Mouse (Mus musculus) liver, postnatal 0 days (tissue): ENCODE measurements around the gene Heatr9. TPM values are rescaled to one million over a fixed set of nuclear protein-coding genes. Genes with fewer than 3 reads are reported as not detected.
A peak's percentile ranks its signal among the peaks of the same experiment; 100 is the strongest.

ENCODE experiments used
- ATAC-seq: fragments of 200-750 bp; cut with Nextera tagmentation; 2 replicates; pipeline ENCODE4 v1.8.0; 2017; ENCODE audit warnings: mild to moderate bottlenecking, moderate library complexity
- DNase-seq: peaks from one replicate; pipeline ENCODE4 v3.0.0-alpha.2; 2016
- H3K27ac ChIP-seq: fragments of 300-500 bp; sonication (generic); 2 replicates; pipeline ENCODE4 v1.5.1; 2014; ENCODE audit warnings: antibody characterized with exemption, moderate library complexity, mild to moderate bottlenecking, low read depth
- H3K27me3 ChIP-seq: fragments of 300-500 bp; sonication (generic); 2 replicates; pipeline ENCODE4 v1.6.1; 2014; ENCODE audit warnings: low read length, control low read depth, mixed read lengths; ENCODE audit not compliant: insufficient read depth
- H3K36me3 ChIP-seq: fragments of 300-500 bp; sonication (generic); replicated peaks from 2 replicates; pipeline ENCODE4 v1.6.1; 2014; ENCODE audit warnings: mild to moderate bottlenecking, control low read depth, low read length, moderate library complexity, mixed read lengths; ENCODE audit not compliant: insufficient read depth
- H3K4me1 ChIP-seq: fragments of 300-500 bp; sonication (generic); 2 replicates; pipeline ENCODE4 v1.6.1; 2014; ENCODE audit warnings: antibody characterized with exemption, mild to moderate bottlenecking, control low read depth; ENCODE audit not compliant: insufficient read depth
- H3K4me2 ChIP-seq: fragments of 300-500 bp; sonication (generic); 2 replicates; pipeline ENCODE4 v1.6.1; 2014; ENCODE audit warnings: low read depth, mild to moderate bottlenecking, low read length, moderate library complexity, mixed read lengths
- H3K4me3 ChIP-seq: fragments of 300-500 bp; sonication (generic); 2 replicates; pipeline ENCODE4 v1.5.1; 2014; ENCODE audit warnings: low read depth, low read length
- H3K9ac ChIP-seq: fragments of 300-500 bp; sonication (generic); replicated peaks from 2 replicates; pipeline ENCODE4 v1.6.1; 2014; ENCODE audit warnings: mild to moderate bottlenecking, moderate library complexity
- H3K9me3 ChIP-seq: fragments of 300-500 bp; sonication (generic); 2 replicates; pipeline ENCODE4 v1.6.1; 2016; ENCODE audit warnings: mild to moderate bottlenecking, control low read depth, low read length, mixed read lengths
- CTCF ChIP-seq: sonication (generic); IDR thresholded peaks from 2 replicates; pipeline ENCODE4 v1.5.1; 2016; ENCODE audit warnings: antibody characterized with exemption, low read depth
- EP300 ChIP-seq: IDR thresholded peaks from 2 replicates; pipeline ENCODE4 v1.6.1; 2016; ENCODE audit warnings: antibody characterized with exemption, low read depth, mild to moderate bottlenecking
- WGBS: fragments of 180-500 bp; shearing (Covaris S2); extraction: QIAGEN DNeasy Blood & Tissue Kit; methylation state at CpG from one replicate; pipeline ENCODE4 v1.1.7; 2014; ENCODE audit not compliant: insufficient replicate concordance; 5-methylcytosine and 5-hydroxymethylcytosine counted together
- polyA plus RNA-seq: library from polyadenylated mRNA; unstranded; fragments of >200 nt; fragmentation: Nextera tagmentation; extraction: Ambion mirVana; gene quantifications from 2 replicates; pipeline ENCODE4 v1.2.1, GENCODE M21; 2015

Heatr9 gene
- polyA plus RNA-seq, 1 experiment from 2014 or later = not detected

DNA sequence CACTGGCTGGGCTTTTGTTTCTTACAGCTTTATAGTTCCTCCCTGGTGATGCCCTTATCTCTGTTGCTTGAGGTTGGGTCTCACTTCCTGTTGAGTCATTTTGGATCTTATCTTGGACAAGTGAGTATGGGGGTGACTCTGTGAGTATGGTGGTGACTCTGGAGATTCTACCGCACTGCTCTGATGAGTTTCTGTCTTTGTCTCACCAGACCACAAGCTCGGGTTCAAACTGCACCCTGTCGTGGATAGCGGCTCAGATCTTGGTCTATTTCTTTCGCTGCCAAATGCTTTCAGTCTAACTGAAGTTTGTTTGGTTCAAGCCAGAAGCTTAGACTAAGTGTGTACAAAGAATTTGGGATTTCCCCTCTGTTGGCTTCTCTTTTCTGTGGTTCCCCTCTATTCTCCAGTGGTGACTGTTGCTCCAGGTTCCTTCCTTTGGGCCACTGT lies 28.2 kb upstream of the Heatr9 start:
- no peaks in the 10 kb centered on the region for H3K36me3 ChIP-seq
- DNase-seq = no peak
- peaks cover 3% of the 10 kb centered on the region; the same call in 1 of the 2 replicates for H3K4me1 ChIP-seq
- no peak overlapping the region; the same call in 1 of the 2 replicates for H3K4me2 ChIP-seq
- H3K27me3 ChIP-seq = no peaks in the 10 kb centered on the region
- H3K9me3 ChIP-seq = no peaks in the 10 kb centered on the region
- 37% methylated on average over 5 of the region's 5 CpGs for WGBS
- H3K9ac ChIP-seq = no peak overlapping the region
- peak overlapping the region; percentile 35 for H3K27ac ChIP-seq
- no peak for ATAC-seq
- no peak overlapping the region for H3K4me3 ChIP-seq
- no peak for TF ChIP-seq EP300
- no peak for TF ChIP-seq CTCF

DNA sequence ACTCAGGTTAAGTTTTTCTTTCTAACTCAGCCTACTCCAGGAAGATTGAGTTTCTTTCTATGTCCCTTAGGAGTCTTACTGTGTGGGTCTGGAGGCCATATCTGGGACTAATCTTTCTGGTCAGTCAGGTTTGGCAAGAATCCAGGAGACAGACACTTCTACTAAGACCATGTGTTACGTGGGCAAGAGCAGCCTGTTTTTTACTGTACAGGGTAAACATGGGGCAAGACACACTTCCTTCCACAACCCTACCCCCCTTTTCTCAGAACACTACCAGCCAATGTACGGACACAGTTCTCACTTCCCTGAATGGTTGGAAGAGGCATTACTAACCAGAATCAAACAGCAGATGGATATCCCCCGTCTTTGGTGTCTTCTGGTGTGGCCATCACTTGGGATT lies 22.2 kb upstream of the Heatr9 start:
- TF ChIP-seq CTCF (no peak), EP300 (no peak)
- peak; percentile 51; the same call in 1 of the 2 replicates for ATAC-seq
- no peak overlapping the region for H3K27ac ChIP-seq
- no peak overlapping the region for H3K4me2 ChIP-seq
- no peak overlapping the region for H3K9ac ChIP-seq
- no peak for DNase-seq
- H3K36me3 ChIP-seq = no peaks in the 10 kb centered on the region
- no peak overlapping the region for H3K4me3 ChIP-seq
- H3K4me1 ChIP-seq = no peaks in the 10 kb centered on the region
- 36% methylated on average over 3 of the region's 3 CpGs for WGBS
- H3K9me3 ChIP-seq = no peaks in the 10 kb centered on the region
- H3K27me3 ChIP-seq = no peaks in the 10 kb centered on the region

DNA sequence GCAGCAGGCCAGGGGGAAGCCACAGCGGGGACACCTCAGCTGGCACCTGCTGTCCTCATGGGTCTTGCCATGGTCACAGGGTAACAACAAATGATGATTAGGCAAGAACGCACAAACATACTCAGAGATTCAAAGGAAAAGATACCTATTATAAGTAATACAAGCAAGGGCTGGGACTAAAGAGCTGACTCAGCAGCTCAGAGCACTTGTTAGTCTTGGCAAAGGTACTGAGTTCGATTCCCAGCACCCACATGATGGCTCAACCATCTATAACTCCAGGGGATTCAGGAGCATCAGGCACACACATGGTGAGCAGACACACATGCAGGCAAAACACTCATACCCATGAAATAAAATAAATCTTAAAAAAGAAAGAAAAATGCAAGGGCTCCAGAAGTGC lies 19.4 kb upstream of the Heatr9 start:
- no peaks in the 10 kb centered on the region for H3K27me3 ChIP-seq
- H3K9ac ChIP-seq = no peak overlapping the region
- ATAC-seq = no peak
- no peaks in the 10 kb centered on the region for H3K4me1 ChIP-seq
- H3K4me2 ChIP-seq = no peak overlapping the region
- H3K4me3 ChIP-seq = no peak overlapping the region
- no peak for DNase-seq
- no peaks in the 10 kb centered on the region for H3K9me3 ChIP-seq
- 69% methylated on average over 3 of the region's 3 CpGs for WGBS
- H3K36me3 ChIP-seq = no peaks in the 10 kb centered on the region
- H3K27ac ChIP-seq = 0 out of 2 replicates have a peak overlapping the region, but pooled peaks have one; percentile 18
- TF ChIP-seq CTCF = no peak
- TF ChIP-seq EP300 = no peak

DNA sequence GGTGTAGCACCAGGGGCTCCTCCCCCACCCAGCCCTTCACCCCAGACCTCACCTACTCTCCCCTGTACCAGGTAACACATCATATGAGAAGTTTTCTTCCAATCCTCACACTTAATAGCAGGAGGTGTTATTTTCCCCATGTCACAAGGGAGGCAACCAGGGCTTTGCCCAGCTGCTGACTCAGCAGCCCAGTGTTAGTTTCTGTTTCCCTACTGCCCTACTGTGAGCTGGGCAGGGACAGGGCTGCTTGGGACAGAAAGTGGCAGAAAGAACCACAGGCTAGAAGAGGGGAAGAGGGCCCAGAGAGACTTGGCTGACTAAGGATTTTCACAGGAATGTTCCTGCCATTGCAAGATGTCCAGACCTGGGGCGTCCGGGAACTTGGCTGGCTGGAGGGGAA lies 19.0 kb upstream of the Heatr9 start:
- Histone ChIP-seq H3K4me2 (no peak overlapping the region), H3K4me3 (no peak overlapping the region), H3K9ac (no peak overlapping the region), H3K4me1 (no peaks in the 10 kb centered on the region), H3K9me3 (no peaks in the 10 kb centered on the region), H3K27me3 (no peaks in the 10 kb centered on the region), H3K27ac (0 out of 2 replicates have a peak overlapping the region, but pooled peaks have one; percentile 18), H3K36me3 (no peaks in the 10 kb centered on the region)
- TF ChIP-seq EP300 (no peak), CTCF (no peak)
- 81% methylated on average over 2 of the region's 2 CpGs for WGBS
- DNase-seq (no peak), ATAC-seq (no peak)

DNA sequence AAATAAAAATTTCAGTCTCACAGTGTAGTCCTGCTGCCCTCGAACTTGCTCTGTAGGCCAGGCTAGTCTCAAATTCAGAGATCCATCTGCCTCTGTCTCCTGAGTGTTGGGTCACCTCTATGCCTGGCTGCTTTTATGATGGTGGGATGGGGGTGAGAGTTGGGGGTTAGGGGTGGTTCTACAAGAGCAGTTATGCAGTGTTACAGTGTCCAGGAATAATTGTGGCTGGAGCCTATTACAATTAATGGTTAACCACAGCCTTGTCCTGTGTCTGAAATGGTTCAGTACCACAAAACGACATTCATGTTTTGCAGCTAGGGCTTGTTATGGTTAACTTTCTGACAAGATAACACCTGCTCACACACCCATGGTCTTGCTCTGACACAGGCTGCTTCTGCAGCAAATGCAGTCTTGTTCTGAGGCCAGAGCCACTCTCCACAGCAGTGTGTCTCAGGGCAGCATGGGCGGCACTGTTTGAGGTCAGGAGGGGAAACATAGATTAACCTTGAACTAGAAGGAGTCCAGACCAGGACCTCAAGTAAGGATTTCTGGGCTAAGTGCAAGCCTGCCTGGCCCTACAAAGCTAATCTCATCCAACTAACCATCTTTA lies 16.8 kb upstream of the Heatr9 start:
- no peak for TF ChIP-seq EP300
- no peak for TF ChIP-seq CTCF
- no peak overlapping the region for H3K4me3 ChIP-seq
- peaks cover 6% of the 10 kb centered on the region for H3K4me1 ChIP-seq
- no peak for ATAC-seq
- no peaks in the 10 kb centered on the region for H3K9me3 ChIP-seq
- no peaks in the 10 kb centered on the region for H3K36me3 ChIP-seq
- no peak overlapping the region for H3K27ac ChIP-seq
- H3K9ac ChIP-seq = no peak overlapping the region
- H3K4me2 ChIP-seq = no peak overlapping the region
- 44% methylated on average over 3 of the region's 3 CpGs for WGBS
- no peak for DNase-seq
- no peaks in the 10 kb centered on the region for H3K27me3 ChIP-seq

DNA sequence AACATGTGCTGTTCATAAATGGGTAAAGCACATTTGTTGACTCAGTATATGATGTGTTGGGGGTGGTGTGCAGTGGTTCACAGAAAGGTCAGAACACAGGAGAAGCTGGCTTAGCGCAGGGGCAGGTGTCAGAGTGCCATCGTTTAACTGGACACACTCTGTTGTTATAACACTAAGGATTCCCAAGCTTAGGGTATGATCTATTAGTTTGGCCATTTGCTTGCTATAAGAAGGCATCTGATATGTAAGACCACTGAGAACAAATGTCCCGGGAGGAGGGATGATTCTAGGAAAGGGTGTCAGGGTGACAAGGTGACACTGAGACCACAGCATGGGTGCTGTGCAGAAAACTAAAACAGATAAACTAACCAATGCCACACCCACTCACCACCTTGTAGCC lies 14.9 kb upstream of the Heatr9 start:
- no peak for DNase-seq
- WGBS = 65% methylated on average over 3 of the region's 3 CpGs

More for the DNA sequence above, 14.9 kb upstream of the Heatr9 start:
- Histone ChIP-seq H3K4me2 (no peak overlapping the region), H3K9me3 (no peaks in the 10 kb centered on the region), H3K36me3 (no peaks in the 10 kb centered on the region), H3K4me3 (no peak overlapping the region), H3K9ac (no peak overlapping the region), H3K27ac (no peak overlapping the region), H3K27me3 (no peaks in the 10 kb centered on the region), H3K4me1 (peaks cover 6% of the 10 kb centered on the region)
- no peak for ATAC-seq
- TF ChIP-seq EP300 = no peak
- no peak for TF ChIP-seq CTCF
